Mouse (Mus musculus) left cerebral cortex, postnatal 14 days (tissue): ENCODE measurements around the gene Noto. TPM values are rescaled to one million over a fixed set of nuclear protein-coding genes. Genes with fewer than 3 reads are reported as not detected.
"Not testable (repeated sequence)": the region's sequence is repeated elsewhere in the genome, so short reads cannot be mapped to it uniquely, and the experiment has no call there.

Source experiments
- DNase-seq, 2 experiments: peaks; one replicate each; pipeline ENCODE4 v3.0.0; 2021 to 2022; ENCODE audit warnings: low spot score in 2 of 2, mixed read lengths in 1 of 2
- intact Hi-C: fragments of 180-260 bp; cut with DNase I; formaldehyde crosslinking; loops from one replicate; pipeline ENCODE4 v1.15.1; 2025
- total RNA-seq, 2 experiments: library from RNA; stranded (reverse); gene quantifications; 2 replicates each; pipeline ENCODE4 v1.2.3; 2021

Gene Noto
- total RNA-seq, 2 experiments from 2014 or later: not detected

- no peak for DNase-seq
- intact Hi-C loops: no loop called here
These were observed 7.9 kb upstream of the Noto start for GRCm38 (mm10) chr6:85415829-85416228.

- no peak for DNase-seq
- intact Hi-C loops: no loop called here
These were observed 4.5 kb upstream of the Noto start for GRCm38 (mm10) chr6:85419150-85419549.

GRCm38 (mm10) chr6:85431274-85431841, 7.7 kb downstream of the Noto start:
- DNase-seq: no peak
- intact Hi-C loops: no loop called here

GRCm38 (mm10) chr6:85431842-85432431, 8.3 kb downstream of the Noto start, which contains the start of gene Smyd5:
Smyd5 (plus strand) TSS chr6:85431989.
- DNase-seq: peak; percentile 73 to 80
- intact Hi-C loops: no loop called here

- intact Hi-C loops: no loop called here
These were observed 10.2 kb downstream of the Noto start for GRCm38 (mm10) chr6:85433865-85434264.

GRCm38 (mm10) chr6:85436204-85436603, 12.5 kb downstream of the Noto start:
- intact Hi-C loops: no loop called here
- DNase-seq: no peak

More at GRCm38 (mm10) chr6:85433865-85434264, 10.2 kb downstream of the Noto start:
- DNase-seq: no peak

- intact Hi-C loops: no loop called here
- DNase-seq: no peak
These were observed 12.9 kb downstream of the Noto start for GRCm38 (mm10) chr6:85436631-85437030.

- intact Hi-C loops: no loop called here
- DNase-seq: no peak
These were observed 17.5 kb downstream of the Noto start for GRCm38 (mm10) chr6:85441142-85441541.

GRCm38 (mm10) chr6:85443488-85444233, 20.0 kb downstream of the Noto start:
- intact Hi-C loops: no loop called here
- no peak for DNase-seq

- DNase-seq: no peak
- intact Hi-C loops: no loop called here
These were observed 20.7 kb downstream of the Noto start for GRCm38 (mm10) chr6:85444266-85444965.

GRCm38 (mm10) chr6:85445286-85445685, 21.6 kb downstream of the Noto start:
- intact Hi-C loops: no loop called here
- DNase-seq: no peak

- no peak for DNase-seq
- intact Hi-C loops: no loop called here
These were observed 23.7 kb downstream of the Noto start for GRCm38 (mm10) chr6:85447351-85447750.

- DNase-seq, intact Hi-C loops: not testable (repeated sequence)
These were observed 26.5 kb downstream of the Noto start for GRCm38 (mm10) chr6:85450140-85450539.

- intact Hi-C loops: no loop called here
- peak; percentile 100 for DNase-seq
These were observed 27.3 kb downstream of the Noto start, which contains the start of gene Cct7 for GRCm38 (mm10) chr6:85450697-85451663. Cct7 (plus strand) TSS chr6:85451514.

GRCm38 (mm10) chr6:85451664-85452410, 28.2 kb downstream of the Noto start, which contains the start of gene Pradc1:
Pradc1 (minus strand) TSS chr6:85451970.
- intact Hi-C loops: no loop called here
- DNase-seq: peak; percentile 98 to 99

- intact Hi-C loops: no loop called here
- DNase-seq: no peak
These were observed 28.7 kb downstream of the Noto start for GRCm38 (mm10) chr6:85452411-85452665.

- DNase-seq: no peak
- intact Hi-C loops: no loop called here
These were observed 29.1 kb downstream of the Noto start for GRCm38 (mm10) chr6:85452816-85453215.

- intact Hi-C loops: no loop called here
- no peak for DNase-seq
These were observed 35.9 kb downstream of the Noto start for GRCm38 (mm10) chr6:85459621-85460020.
